Mouse (Mus musculus) neural tube, embryonic 12.5 days (tissue): ENCODE measurements around the gene Zbtb33. TPM values are rescaled to one million over a fixed set of nuclear protein-coding genes. Genes with fewer than 3 reads are reported as not detected.
"Not testable (repeated sequence)": the region's sequence is repeated elsewhere in the genome, so short reads cannot be mapped to it uniquely, and the experiment has no call there.

Source experiments
- ATAC-seq: fragments of 200-750 bp; cut with Nextera tagmentation; 2 replicates; pipeline ENCODE4 v1.8.0; 2017; ENCODE audit warnings: low read depth, mild to moderate bottlenecking, moderate TSS enrichment, moderate library complexity; ENCODE audit not compliant: low FRiP score
- H3K27ac ChIP-seq: fragments of 300-500 bp; sonication (generic); 2 replicates; pipeline ENCODE4 v1.5.1; 2016
- H3K27me3 ChIP-seq: fragments of 300-500 bp; sonication (generic); replicated peaks from 2 replicates; pipeline ENCODE4 v1.6.1; 2016; ENCODE audit warnings: mild to moderate bottlenecking
- H3K36me3 ChIP-seq: fragments of 300-500 bp; sonication (generic); 2 replicates; pipeline ENCODE4 v1.6.1; 2016; ENCODE audit warnings: mild to moderate bottlenecking
- H3K4me1 ChIP-seq: fragments of 300-500 bp; sonication (generic); 2 replicates; pipeline ENCODE4 v1.6.1; 2016
- H3K4me2 ChIP-seq: fragments of 300-500 bp; sonication (generic); replicated peaks from 2 replicates; pipeline ENCODE4 v1.6.1; 2016; ENCODE audit warnings: mild to moderate bottlenecking
- H3K4me3 ChIP-seq: fragments of 300-500 bp; sonication (generic); 2 replicates; pipeline ENCODE4 v1.5.1; 2016
- H3K9ac ChIP-seq: fragments of 300-500 bp; sonication (generic); 2 replicates; pipeline ENCODE4 v1.6.1; 2016; ENCODE audit warnings: mild to moderate bottlenecking
- H3K9me3 ChIP-seq: fragments of 300-500 bp; sonication (generic); 2 replicates; pipeline ENCODE4 v1.6.1; 2016; ENCODE audit warnings: mild to moderate bottlenecking
- WGBS: fragments of 180-500 bp; shearing (Covaris S2); methylation state at CpG from one replicate; pipeline ENCODE4 v1.1.7; 2016; 5-methylcytosine and 5-hydroxymethylcytosine counted together
- polyA plus RNA-seq: library from polyadenylated mRNA; unstranded; fragments of >200 nt; fragmentation: Nextera tagmentation; extraction: Ambion mirVana; gene quantifications from 2 replicates; pipeline ENCODE4 v1.2.1, GENCODE M21; 2016

The Zbtb33 gene
- 7.1 and 7.3 TPM in 2 replicates for polyA plus RNA-seq

DNA sequence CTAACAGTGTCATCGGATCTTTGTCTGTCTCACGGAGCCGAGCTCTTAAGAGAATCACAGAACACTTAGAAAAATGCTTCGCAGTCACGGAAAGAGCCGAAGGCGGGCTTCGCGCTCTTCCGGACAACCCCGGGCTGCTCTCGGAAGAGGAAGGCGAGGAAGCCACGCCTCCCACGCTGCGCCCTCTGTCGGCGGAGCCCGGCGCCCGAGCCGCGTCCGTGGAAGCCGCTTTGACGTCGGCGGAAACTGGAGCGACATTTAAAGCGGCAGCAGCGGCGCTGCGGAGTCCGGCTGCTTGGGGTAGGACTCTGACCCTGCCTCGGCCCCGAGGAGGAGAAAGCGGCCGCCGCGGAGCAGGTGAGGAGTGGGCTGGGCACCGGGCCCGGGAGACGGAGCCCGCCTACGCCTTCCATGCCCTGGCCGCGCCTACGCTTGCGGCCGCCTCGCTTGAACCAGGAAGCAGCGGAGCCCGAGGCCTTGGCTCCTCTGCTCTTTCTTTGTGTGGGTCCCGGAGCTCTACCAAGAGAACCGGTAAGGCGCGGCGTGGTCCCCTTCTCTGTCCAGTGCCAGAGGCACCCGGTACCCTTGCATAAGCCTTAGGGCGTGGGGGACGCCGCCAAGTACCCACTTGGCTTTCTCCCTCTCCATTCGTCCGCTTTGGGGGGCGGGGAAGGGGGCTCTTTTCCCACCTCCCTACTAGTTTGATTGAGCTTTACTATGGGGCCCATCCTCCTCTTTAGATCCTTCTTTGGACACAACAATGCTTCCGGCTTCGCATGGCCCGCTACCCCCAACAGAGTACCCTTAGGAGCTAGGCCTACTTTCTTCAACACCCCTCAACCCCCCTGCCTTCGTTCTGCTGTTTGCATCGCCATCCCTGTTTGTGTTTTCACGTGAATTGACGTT is at the start of gene Zbtb33:
TSS of gene Zbtb33 (plus strand) at position 242 of the 906 bp plus-strand sequence.
- peak; percentile 93 for ATAC-seq
- H3K27ac ChIP-seq: peak within 1 kb of the TSS; percentile 57; the same call in 1 of the 2 replicates
- 17% methylated on average over 72 of the region's 72 CpGs for WGBS
- H3K9ac ChIP-seq: peak within 1 kb of the TSS; percentile 76
- H3K4me2 ChIP-seq: peak within 1 kb of the TSS; percentile 63
- no peaks in the 10 kb centered on the region for H3K36me3 ChIP-seq
- 0 out of 2 replicates have a peak, but pooled peaks cover 5% of the 10 kb centered on the region for H3K4me1 ChIP-seq
- peak within 1 kb of the TSS; percentile 63 for H3K4me3 ChIP-seq
- no peaks in the 10 kb centered on the region for H3K9me3 ChIP-seq
- H3K27me3 ChIP-seq: no peaks in the 10 kb centered on the region

- no peak overlapping the region for H3K4me2 ChIP-seq
- no peaks in the 10 kb centered on the region for H3K36me3 ChIP-seq
- WGBS: 67% methylated on average over 1 of the region's 1 CpGs
- no peak overlapping the region for H3K9ac ChIP-seq
- no peak overlapping the region for H3K4me3 ChIP-seq
- no peaks in the 10 kb centered on the region for H3K9me3 ChIP-seq
- H3K27me3 ChIP-seq: no peaks in the 10 kb centered on the region
- no peak overlapping the region for H3K27ac ChIP-seq
- H3K4me1 ChIP-seq: no peaks in the 10 kb centered on the region
- ATAC-seq: no peak
Observed at GRCm38 (mm10) chrX:38159097-38159496, 30.5 kb upstream of the Zbtb33 start.

- H3K27me3 ChIP-seq: no peaks in the 10 kb centered on the region
- no peaks in the 10 kb centered on the region for H3K4me1 ChIP-seq
- no peak overlapping the region for H3K27ac ChIP-seq
- H3K4me2 ChIP-seq: no peak overlapping the region
- H3K4me3 ChIP-seq: no peak overlapping the region
- no peaks in the 10 kb centered on the region for H3K36me3 ChIP-seq
- no peak for ATAC-seq
- WGBS: 84% methylated on average over 3 of the region's 3 CpGs
- H3K9me3 ChIP-seq: no peaks in the 10 kb centered on the region
- H3K9ac ChIP-seq: no peak overlapping the region
Observed at GRCm38 (mm10) chrX:38165315-38165714, 24.3 kb upstream of the Zbtb33 start.

DNA sequence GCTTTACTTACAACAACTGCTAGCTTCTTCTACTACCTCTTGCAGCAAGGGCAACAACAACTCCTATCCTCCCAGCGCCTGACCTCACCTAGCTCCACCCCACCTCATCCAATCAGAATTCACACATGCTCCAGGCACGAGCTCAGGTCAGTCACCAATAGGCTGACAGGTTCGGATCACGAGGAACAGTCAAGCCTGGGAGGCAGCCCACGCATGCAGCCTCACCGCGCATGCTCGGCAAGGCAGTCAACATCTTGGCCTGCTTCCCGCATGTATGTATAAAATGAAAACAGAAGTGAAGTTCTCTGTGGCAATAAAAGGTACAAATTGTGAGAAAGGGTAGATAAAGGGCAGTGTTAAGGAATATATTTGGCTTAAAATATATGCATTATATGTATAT is 23.5 kb upstream of the Zbtb33 start:
- Histone ChIP-seq H3K27me3 (no peaks in the 10 kb centered on the region), H3K4me3 (no peak overlapping the region), H3K27ac (no peak overlapping the region), H3K4me2 (no peak overlapping the region), H3K9ac (no peak overlapping the region), H3K36me3 (no peaks in the 10 kb centered on the region), H3K4me1 (no peaks in the 10 kb centered on the region), H3K9me3 (no peaks in the 10 kb centered on the region)
- ATAC-seq: no peak
- 84% methylated on average over 9 of the region's 9 CpGs for WGBS

DNA sequence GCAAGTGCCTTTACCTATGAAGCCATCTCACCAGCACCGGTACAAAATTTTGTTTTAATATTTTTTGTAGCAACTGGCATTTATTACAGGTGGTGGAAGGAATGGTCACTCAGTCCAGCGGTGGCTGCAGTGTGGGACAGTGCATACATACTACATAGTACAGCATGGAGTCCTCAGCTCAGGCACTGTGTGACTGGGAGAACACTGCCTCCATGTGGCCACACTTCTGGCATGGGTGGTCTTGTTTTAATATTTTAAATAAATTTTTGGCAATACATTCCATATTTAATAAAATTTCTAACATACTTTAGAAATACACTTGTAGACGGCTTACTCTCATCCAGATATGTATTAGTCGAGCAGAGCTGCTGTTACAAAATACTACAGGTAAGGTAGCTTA is 23.0 kb upstream of the Zbtb33 start:
- no peak overlapping the region for H3K4me2 ChIP-seq
- ATAC-seq: no peak
- no peaks in the 10 kb centered on the region for H3K36me3 ChIP-seq
- no peak overlapping the region for H3K4me3 ChIP-seq
- no peaks in the 10 kb centered on the region for H3K27me3 ChIP-seq
- H3K4me1 ChIP-seq: no peaks in the 10 kb centered on the region
- no peaks in the 10 kb centered on the region for H3K9me3 ChIP-seq
- 79% methylated on average over 4 of the region's 4 CpGs for WGBS
- H3K9ac ChIP-seq: no peak overlapping the region
- H3K27ac ChIP-seq: no peak overlapping the region

GRCm38 (mm10) chrX:38179891-38180310 is 9.7 kb upstream of the Zbtb33 start:
- peak overlapping the region; percentile 23 for H3K4me2 ChIP-seq
- not testable (repeated sequence) for H3K9ac ChIP-seq, H3K27ac ChIP-seq, H3K36me3 ChIP-seq, H3K27me3 ChIP-seq, H3K9me3 ChIP-seq, H3K4me1 ChIP-seq
- ATAC-seq: peak; percentile 77
- H3K4me3 ChIP-seq: peak overlapping the region; percentile 4
- 27% methylated on average over 19 of the region's 19 CpGs for WGBS

DNA sequence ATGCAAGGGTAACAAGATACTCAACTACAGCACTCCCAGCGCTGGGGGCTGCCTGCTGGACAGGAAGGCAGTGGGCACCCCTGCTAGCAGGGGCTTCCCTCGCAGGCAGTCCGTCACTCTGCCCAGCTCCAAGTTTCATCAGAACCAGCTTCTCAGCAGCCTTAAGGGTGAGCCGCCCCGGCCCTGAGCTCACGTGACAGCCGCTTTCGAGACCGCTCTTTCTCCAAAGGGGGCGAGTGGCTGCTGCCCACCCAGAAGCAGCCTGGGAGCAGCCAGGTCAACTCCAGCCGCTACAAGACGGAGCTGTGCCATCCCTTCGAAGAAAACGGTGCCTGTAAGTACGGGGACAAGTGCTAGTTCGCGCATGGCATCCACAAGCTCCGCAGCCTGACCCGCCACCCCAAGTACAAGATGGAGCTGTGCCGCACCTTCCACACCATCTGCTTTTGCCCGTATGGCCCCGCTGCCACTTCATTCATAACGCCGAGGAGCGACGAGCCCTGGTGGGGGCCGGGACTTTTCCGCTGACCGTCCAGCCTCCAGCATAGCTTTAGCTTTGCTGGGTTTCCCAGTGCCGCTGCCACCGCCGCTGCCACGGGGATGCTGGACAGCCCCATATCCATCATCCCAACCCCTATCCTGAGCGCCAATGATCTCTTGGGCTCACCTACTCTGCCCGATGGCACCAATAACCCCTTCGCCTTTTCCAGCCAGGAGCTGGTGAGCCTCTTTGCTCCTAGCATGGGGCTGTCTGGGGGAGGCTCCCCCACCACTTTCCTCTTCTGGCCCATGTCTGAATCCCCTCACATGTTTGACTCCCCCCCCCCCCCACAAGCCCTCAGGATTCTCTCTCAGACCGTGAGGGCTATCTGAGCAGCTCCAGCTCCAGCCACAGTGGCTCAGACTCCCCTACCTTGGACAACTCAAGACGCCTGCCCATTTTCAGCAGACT is 8.7 kb upstream of the Zbtb33 start:
- Histone ChIP-seq H3K9me3 (peaks cover 4% of the 10 kb centered on the region), H3K4me2 (peak overlapping the region; percentile 66), H3K9ac (peak overlapping the region; percentile 26; the same call in 1 of the 2 replicates), H3K27ac (no peak overlapping the region), H3K4me3 (peak overlapping the region; percentile 36), H3K4me1 (no peaks in the 10 kb centered on the region), H3K36me3 (no peaks in the 10 kb centered on the region), H3K27me3 (no peaks in the 10 kb centered on the region)
- 20% methylated on average over 38 of the region's 38 CpGs for WGBS
- peak; percentile 74 for ATAC-seq

GRCm38 (mm10) chrX:38181608-38182258 is 7.9 kb upstream of the Zbtb33 start:
- Histone ChIP-seq H3K4me1 (no peaks in the 10 kb centered on the region), H3K27me3 (no peaks in the 10 kb centered on the region), H3K4me2 (peak overlapping the region; percentile 66), H3K4me3 (no peak overlapping the region), H3K9me3 (peaks cover 4% of the 10 kb centered on the region), H3K27ac (no peak overlapping the region), H3K9ac (no peak overlapping the region), H3K36me3 (no peaks in the 10 kb centered on the region)
- ATAC-seq: peak; percentile 41
- 16% methylated on average over 13 of the region's 15 CpGs for WGBS

DNA sequence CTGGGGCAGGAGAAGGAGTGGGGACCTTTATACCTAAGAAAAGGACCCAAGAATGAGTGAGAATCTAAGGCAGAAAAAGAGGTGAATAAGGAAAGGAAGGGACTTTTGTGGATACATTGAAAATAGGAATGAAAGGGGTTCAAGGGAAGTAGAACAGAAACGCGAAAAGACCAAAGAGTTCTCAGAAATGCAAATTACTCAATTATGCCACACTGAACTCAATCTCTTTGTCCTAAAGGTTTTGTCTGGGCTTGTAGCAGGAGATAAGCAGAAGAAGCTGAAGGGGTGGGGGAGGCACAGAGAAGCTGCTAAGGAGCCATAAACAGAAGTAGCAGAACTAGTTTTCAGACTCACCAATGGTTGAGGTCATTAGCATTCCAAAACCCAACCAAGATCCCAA is 4.1 kb upstream of the Zbtb33 start:
- H3K4me1 ChIP-seq: no peaks in the 10 kb centered on the region
- H3K27me3 ChIP-seq: no peaks in the 10 kb centered on the region
- no peak overlapping the region for H3K9ac ChIP-seq
- no peak overlapping the region for H3K4me2 ChIP-seq
- WGBS: 40% methylated on average over 2 of the region's 2 CpGs
- H3K36me3 ChIP-seq: no peaks in the 10 kb centered on the region
- ATAC-seq: no peak
- no peak overlapping the region for H3K27ac ChIP-seq
- no peaks in the 10 kb centered on the region for H3K9me3 ChIP-seq
- no peak overlapping the region for H3K4me3 ChIP-seq

DNA sequence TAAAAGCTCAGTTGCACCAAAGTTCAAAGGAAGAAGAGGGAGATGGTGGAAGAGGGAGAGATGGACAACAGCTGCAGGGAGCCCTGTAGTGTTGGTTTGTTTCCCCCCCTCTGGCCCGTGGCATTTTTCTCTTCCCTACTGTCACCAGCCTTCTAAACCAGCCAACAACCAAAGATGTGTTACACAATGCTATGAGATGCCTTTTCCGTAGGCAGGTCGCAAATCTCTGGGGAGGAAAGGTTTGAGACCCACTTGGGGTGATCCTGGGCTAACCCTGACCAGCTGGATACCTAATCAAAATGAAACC is 818 bp downstream of the Zbtb33 start:
- H3K9ac ChIP-seq: peak overlapping the region; percentile 76
- 0 out of 2 replicates have a peak, but pooled peaks cover 5% of the 10 kb centered on the region for H3K4me1 ChIP-seq
- H3K36me3 ChIP-seq: no peaks in the 10 kb centered on the region
- ATAC-seq: peak; percentile 19; the same call in 1 of the 2 replicates
- peak overlapping the region; percentile 63 for H3K4me2 ChIP-seq
- H3K27me3 ChIP-seq: no peaks in the 10 kb centered on the region
- no peak overlapping the region for H3K27ac ChIP-seq
- peak overlapping the region; percentile 63 for H3K4me3 ChIP-seq
- WGBS: 10% methylated on average over 3 of the region's 3 CpGs
- no peaks in the 10 kb centered on the region for H3K9me3 ChIP-seq

GRCm38 (mm10) chrX:38201816-38202215 is 12.2 kb downstream of the Zbtb33 start:
- no peak overlapping the region for H3K4me2 ChIP-seq
- H3K4me3 ChIP-seq: no peak overlapping the region
- ATAC-seq: no peak
- H3K9me3 ChIP-seq: no peaks in the 10 kb centered on the region
- WGBS: 76% methylated on average over 2 of the region's 2 CpGs
- H3K9ac ChIP-seq: no peak overlapping the region
- no peaks in the 10 kb centered on the region for H3K27me3 ChIP-seq
- H3K36me3 ChIP-seq: no peaks in the 10 kb centered on the region
- H3K27ac ChIP-seq: no peak overlapping the region
- H3K4me1 ChIP-seq: no peaks in the 10 kb centered on the region

DNA sequence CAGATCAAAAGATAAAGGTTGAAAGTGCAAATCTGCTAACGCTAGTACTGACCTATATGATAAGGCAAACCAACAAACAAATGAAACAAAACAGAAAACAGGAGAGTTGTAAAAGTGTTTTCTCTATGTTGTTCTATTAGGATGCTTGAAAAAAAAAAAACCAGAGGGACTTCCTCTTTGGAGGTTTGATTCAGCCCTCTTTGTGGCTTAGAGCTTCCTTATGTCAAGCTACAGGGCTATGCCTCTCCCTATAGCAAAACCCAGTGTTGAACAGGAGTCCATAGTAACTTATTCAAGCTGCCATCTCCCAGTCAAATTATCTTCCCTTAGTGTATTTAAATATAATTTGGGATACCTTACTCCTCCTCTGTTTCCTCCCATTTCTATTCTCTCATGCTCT is 17.8 kb downstream of the Zbtb33 start:
- no peaks in the 10 kb centered on the region for H3K36me3 ChIP-seq
- no peaks in the 10 kb centered on the region for H3K4me1 ChIP-seq
- WGBS: 64% methylated on average over 1 of the region's 1 CpGs
- no peaks in the 10 kb centered on the region for H3K9me3 ChIP-seq
- no peak overlapping the region for H3K9ac ChIP-seq
- H3K27ac ChIP-seq: no peak overlapping the region
- no peak overlapping the region for H3K4me2 ChIP-seq
- H3K27me3 ChIP-seq: no peaks in the 10 kb centered on the region
- no peak for ATAC-seq
- no peak overlapping the region for H3K4me3 ChIP-seq
